Mouse (Mus musculus): ENCODE measurements around the gene Filip1l.

Gene Filip1l

DNA sequence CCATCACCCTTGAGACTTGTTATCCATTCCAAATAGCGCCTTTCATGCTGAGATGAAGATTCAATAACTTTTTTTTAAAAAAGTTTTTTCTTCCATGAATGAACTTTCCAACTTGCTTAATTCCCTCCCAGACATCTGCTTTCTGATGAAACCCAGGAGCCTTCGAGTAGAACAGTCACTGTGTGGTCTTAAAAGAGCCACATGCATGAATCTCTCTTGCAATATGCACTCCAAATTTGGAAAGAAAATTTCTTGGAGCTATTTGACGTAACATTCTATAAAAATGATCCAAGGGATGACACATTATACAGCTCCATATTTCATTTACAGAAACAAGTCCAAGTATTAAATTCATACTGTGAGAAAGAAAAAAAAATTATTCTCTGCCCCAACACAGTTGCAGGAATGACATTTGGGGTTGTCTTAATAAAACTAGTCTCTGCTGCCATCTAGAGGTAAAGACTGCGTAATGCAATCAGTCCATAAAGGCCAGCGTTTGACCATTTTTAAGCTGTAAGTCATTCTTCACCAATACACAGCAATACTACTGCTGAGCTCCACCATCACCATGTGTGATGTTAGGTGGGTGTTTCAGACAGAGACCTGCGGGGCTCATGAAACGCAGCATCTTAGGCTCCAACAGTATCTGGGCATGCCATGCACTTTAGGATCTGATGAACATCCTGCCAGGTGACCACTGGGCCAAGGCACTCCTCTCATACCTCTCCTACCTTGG is 240.7 kb downstream of the Filip1l start:
- in situ Hi-C loops (cut with MboI; ENCODE audit: unreplicated experiment in 2 of 2) = loop anchor here (10.0 kb wide), 3 partner anchors 419 to 809 kb away; partner anchors contain the start of gene Adgrg7 (in 1 of the 2)

DNA sequence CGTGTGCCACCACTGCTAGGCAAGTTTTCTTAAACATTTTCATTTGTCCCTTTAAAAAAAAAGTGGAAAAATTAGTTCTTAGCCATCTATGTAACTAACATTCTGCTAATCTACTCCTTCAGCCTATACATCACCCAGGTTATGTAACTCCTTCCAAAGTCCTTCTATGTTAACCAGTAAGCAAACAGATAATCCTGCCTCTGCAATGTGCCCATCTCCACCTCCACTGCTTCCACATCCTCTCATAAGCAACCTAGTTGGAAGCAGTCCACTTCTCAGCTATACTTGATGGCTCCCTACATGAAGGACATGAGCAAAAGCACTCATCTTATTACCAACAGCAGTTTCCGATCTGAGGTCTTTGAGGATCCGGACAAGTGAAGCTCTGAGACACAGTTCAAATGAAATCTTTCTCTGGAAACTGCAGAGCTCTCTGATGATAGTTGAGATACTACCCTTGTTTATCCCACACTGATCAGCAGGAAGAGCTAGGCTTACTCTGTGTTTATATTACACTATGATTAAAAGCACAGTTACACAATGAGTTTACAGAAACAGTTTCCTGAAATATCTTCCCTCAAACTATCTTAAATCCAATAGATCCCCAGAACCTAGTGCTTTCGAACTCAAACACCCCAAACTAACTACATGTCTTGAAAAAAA is 244.5 kb downstream of the Filip1l start:
- in situ Hi-C loops (cut with MboI; ENCODE audit: unreplicated experiment in 2 of 2) = loop anchor here (5.0 to 10.0 kb wide), 4 partner anchors 423 to 813 kb away; partner anchors contain the start of gene Adgrg7 (in 1 of the 2)

DNA sequence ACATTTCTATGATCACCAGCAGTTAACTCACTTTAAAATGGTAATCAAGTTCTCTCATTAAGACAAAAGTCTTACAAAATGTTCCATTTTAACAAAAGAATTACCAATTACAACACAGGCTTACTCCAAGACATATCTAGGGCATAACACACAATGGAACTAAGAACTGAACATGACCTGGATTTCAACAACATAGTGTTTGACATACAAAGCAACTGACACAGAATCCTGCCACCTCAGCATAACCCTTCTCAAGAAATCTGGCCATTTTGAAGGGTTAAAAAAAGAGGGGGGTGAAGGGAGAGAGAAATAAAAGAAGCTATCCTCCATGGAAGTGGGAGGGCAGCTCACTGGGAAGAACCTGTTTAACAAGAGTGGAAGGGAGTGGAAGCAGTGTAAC is 248.1 kb downstream of the Filip1l start:
- in situ Hi-C loops (cut with MboI; ENCODE audit: unreplicated experiment in 2 of 2) = loop anchor here (25.0 kb wide), 2 partner anchors 889 to 1439 kb away; partner anchors contain the start of gene Tfg (in 2 of the 2)

DNA sequence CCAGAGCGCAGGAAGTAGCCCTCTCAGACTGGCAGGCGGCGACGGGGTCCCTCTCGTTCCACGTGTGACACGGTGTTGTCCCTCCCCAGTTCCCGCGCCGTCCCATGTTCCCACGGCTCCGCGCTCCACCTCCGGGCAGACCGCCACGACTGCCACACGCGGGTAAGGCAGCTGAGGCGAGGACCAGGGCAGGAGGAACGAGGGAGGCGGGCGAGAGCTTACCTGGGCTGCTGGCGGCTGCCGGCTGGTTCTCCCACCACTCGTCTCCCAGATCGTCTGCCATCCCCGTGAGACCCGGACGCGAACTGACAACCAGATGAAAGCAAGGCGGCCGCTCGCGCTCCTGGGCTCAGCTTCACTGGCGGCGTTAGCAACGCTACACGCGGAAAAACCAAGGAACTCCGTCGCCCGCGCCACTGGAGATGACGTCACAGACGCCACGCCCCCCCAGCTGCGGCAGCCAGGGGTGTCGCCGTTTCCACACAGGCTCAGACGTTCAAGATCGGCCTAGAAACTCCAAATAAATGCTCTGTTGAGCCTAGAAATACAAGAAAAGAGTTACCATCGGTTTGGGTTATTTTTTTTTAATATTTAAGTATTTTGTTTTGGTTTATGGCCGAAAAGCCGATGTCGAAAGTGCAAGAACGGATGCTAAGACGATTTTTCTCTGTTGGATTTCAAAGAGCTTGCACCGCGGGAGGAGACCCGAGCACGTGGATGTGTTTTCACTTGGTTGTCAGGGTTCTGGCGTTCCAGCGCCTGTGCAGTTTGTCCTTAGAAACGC is 253.7 kb downstream of the Filip1l start, which contains the start of gene Cmss1:
Gene Cmss1, minus strand, starts transcription at position 421 of the 784 bp plus-strand sequence.
- in situ Hi-C loops (cut with MboI; ENCODE audit: unreplicated experiment in 2 of 2) = loop anchor here (25.0 kb wide), 2 partner anchors 894 to 1444 kb away; partner anchors contain the start of gene Tfg (in 2 of the 2)

DNA sequence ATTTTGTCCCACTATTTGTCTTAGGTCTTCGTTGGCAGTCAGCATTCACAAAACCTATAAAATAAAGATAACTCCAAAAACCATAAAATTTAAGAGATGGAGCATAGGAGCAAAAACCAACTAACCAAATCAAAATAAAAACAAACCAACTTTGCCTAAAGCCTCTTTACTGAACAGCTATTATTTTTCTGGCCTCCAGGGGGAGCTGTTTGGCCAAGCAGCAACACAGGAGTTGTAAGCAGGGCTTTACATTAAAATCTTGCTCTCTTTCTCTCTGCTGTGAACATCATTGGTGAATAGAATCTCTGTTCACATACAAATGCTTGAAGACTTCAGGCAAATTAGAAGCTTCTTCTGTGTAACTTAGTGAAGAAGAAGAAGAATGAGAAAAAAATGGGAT is 258.9 kb downstream of the Filip1l start:
- in situ Hi-C loops (cut with MboI; ENCODE audit: unreplicated experiment in 2 of 2) = loop anchor here (10.0 to 25.0 kb wide), 3 partner anchors 899 to 1793 kb away; partner anchors contain the start of genes Tfg (in 2 of the 2) and Gabrr3 (in 1 of the 2)
